Comparison of ENCODE assay signal across 17 mouse cellular contexts in genomic region chr4:151959849-151960512, GRCm38 (mm10). TPM values are rescaled to one million over a fixed set of nuclear protein-coding genes. Genes with fewer than 3 reads are reported as not detected.
DNase-seq lines count a peak whose midpoint lies in the region; ATAC-seq and TF ChIP-seq lines count a peak whose summit lies in the region.
"Had no signal": no experiment of that assay in that cellular context is flagged by ENCODE, and none has a peak within 500 bp of the region (broad histone marks: within the 10 kb centered on the region; RNA-seq: fewer than 3 reads in every experiment).

No protein-coding gene starts in this region.

- 82% methylated on average over 11 of the region's 11 CpGs for WGBS in heart, embryonic 12.5 days
- 83% methylated on average over 11 of the region's 11 CpGs for WGBS in spleen, adult 2 months
- WGBS in liver, embryonic 13.5 days (ENCODE audit: insufficient replicate concordance) = 45% methylated on average over 11 of the region's 11 CpGs

- peaks cover 15% of the 10 kb centered on the region for H3K4me1 ChIP-seq in heart, embryonic 12.5 days (replicated peaks)
- H3K4me1 ChIP-seq in spleen, adult 2 months (ENCODE audit: control insufficient read depth, insufficient read depth, insufficient read length) = peaks cover 14% of the 10 kb centered on the region
- peaks cover 87% of the 10 kb centered on the region for H3K4me1 ChIP-seq in liver, embryonic 13.5 days (replicated peaks)
- H3K4me1 ChIP-seq: limb, embryonic 12.5 days; lung, embryonic 15.5 days had no signal

- no peak for TF ChIP-seq POLR2A in spleen, adult 2 months (IDR thresholded peaks at IDR 0.05; ENCODE audit: low read depth, low read length)

- ATAC-seq in heart, embryonic 12.5 days (ENCODE audit: insufficient number of reproducible peaks, low FRiP score) = no peak
- peak; percentile 19 for ATAC-seq in liver, embryonic 13.5 days (ENCODE audit: low read depth)
- ATAC-seq in inflammation-experienced regulatory T-cells, adult 6 months = no peak

- no peak overlapping the region for H3K4me2 ChIP-seq in heart, embryonic 12.5 days
- H3K4me2 ChIP-seq in liver, embryonic 13.5 days = peak overlapping the region; percentile 58
- H3K4me2 ChIP-seq: limb, embryonic 12.5 days; lung, embryonic 15.5 days had no signal

- H3K27ac ChIP-seq in heart, embryonic 12.5 days (ENCODE audit: poor library complexity, severe bottlenecking) = peak overlapping the region; percentile 24; the same call in 1 of the 2 replicates
- H3K27ac ChIP-seq in spleen, adult 2 months (ENCODE audit: insufficient read depth, low read length) = peak overlapping the region; percentile 36
- peak overlapping the region; percentile 99 for H3K27ac ChIP-seq in liver, embryonic 13.5 days
- H3K27ac ChIP-seq: limb, embryonic 12.5 days; lung, embryonic 15.5 days had no signal

- TF ChIP-seq CTCF in spleen, adult 2 months (IDR thresholded peaks at IDR 0.05; ENCODE audit: extremely low read depth, insufficient read depth, insufficient read length, insufficient replicate concordance) = no peak

- DNase-seq in heart, adult 9 months (ENCODE audit: low spot score in 2 of 2) = no peak
- DNase-seq in spleen, adult 2 months (ENCODE audit: low read depth in 1 of 2, low spot score in 2 of 2) = no peak
- DNase-seq in spleen, adult 18-20 months = no peak
- DNase-seq in liver, embryonic 13.5 days = no peak
- DNase-seq in urinary bladder, postnatal 14 days (ENCODE audit: low spot score) = no peak
- DNase-seq in right cerebral cortex, adult 2 months (ENCODE audit: low spot score in 2 of 2) = no peak
- DNase-seq: cerebellum, adult 11-12 months; cerebellum, postnatal 25 days; gastrocnemius, postnatal 10 days; heart, postnatal 4 days; kidney, adult 9 months; kidney, postnatal 36 days; layer of hippocampus, adult 9-11 months had no signal

- H3K4me3 ChIP-seq in heart, embryonic 12.5 days = no peak overlapping the region
- H3K4me3 ChIP-seq in spleen, adult 2 months (ENCODE audit: extremely low read depth, insufficient read depth, insufficient read length) = no peak overlapping the region
- peak overlapping the region; percentile 6; the same call in 1 of the 2 replicates for H3K4me3 ChIP-seq in liver, embryonic 13.5 days (replicated peaks)
- H3K4me3 ChIP-seq: limb, embryonic 12.5 days; lung, embryonic 15.5 days had no signal

- H3K9ac ChIP-seq in heart, embryonic 12.5 days = no peak overlapping the region
- peak overlapping the region; percentile 74 for H3K9ac ChIP-seq in liver, embryonic 13.5 days
- H3K9ac ChIP-seq: limb, embryonic 12.5 days; lung, embryonic 15.5 days had no signal

- H3K9me3 ChIP-seq in heart, embryonic 12.5 days (replicated peaks) = no peaks in the 10 kb centered on the region
- H3K9me3 ChIP-seq in liver, embryonic 13.5 days (replicated peaks) = no peaks in the 10 kb centered on the region
- H3K9me3 ChIP-seq: limb, embryonic 12.5 days; lung, embryonic 15.5 days had no signal

- no peaks in the 10 kb centered on the region for H3K27me3 ChIP-seq in heart, embryonic 12.5 days (replicated peaks)
- H3K27me3 ChIP-seq in spleen, adult 2 months (ENCODE audit: control insufficient read depth, insufficient read depth, low read length) = no peaks in the 10 kb centered on the region
- H3K27me3 ChIP-seq in liver, embryonic 13.5 days = no peaks in the 10 kb centered on the region
- H3K27me3 ChIP-seq: limb, embryonic 12.5 days; lung, embryonic 15.5 days had no signal

- H3K36me3 ChIP-seq in heart, embryonic 12.5 days = peaks cover 77% of the 10 kb centered on the region
- peaks cover 16% of the 10 kb centered on the region for H3K36me3 ChIP-seq in spleen, adult 2 months (ENCODE audit: control insufficient read depth, insufficient read depth, low read length)
- H3K36me3 ChIP-seq in liver, embryonic 13.5 days = peaks cover 85% of the 10 kb centered on the region

RNA-seq across cellular contexts. Expression of gene Dnajc11, which starts 26.5 kb away (rescaled TPM):
- polyA plus RNA-seq in heart, embryonic 12.5 days (2016; fragmentation: Nextera tagmentation; extraction: Ambion mirVana) = 61.1 and 63.8 TPM in 2 replicates
- 31.6 and 40.9 TPM in 2 replicates for polyA plus RNA-seq in spleen, adult 2 months (2012; rRNA removed)
- polyA plus RNA-seq in liver, embryonic 13.5 days (2015; fragmentation: Nextera tagmentation; extraction: Ambion mirVana) = 58.3 and 66.6 TPM in 2 replicates
- polyA plus RNA-seq in inflammation-experienced regulatory T-cells, adult 6 months (2017; shearing (Covaris generic)) = 10 to 100 TPM; 28.1 to 33.8 (median 33.5) TPM

RNA-seq across cellular contexts. Expression of gene Thap3, which starts 28.8 kb away (rescaled TPM):
- 25.2 and 26.6 TPM in 2 replicates for polyA plus RNA-seq in heart, embryonic 12.5 days (2016; fragmentation: Nextera tagmentation; extraction: Ambion mirVana)
- 46.2 and 53.0 TPM in 2 replicates for polyA plus RNA-seq in spleen, adult 2 months (2012; rRNA removed)
- polyA plus RNA-seq in liver, embryonic 13.5 days (2015; fragmentation: Nextera tagmentation; extraction: Ambion mirVana) = 7.8 and 8.1 TPM in 2 replicates
- polyA plus RNA-seq in inflammation-experienced regulatory T-cells, adult 6 months (2017; shearing (Covaris generic)) = 100 to 1,000 TPM; 107 to 167 (median 117) TPM

RNA-seq across cellular contexts. Expression of gene Phf13, which starts 36.1 kb away (rescaled TPM):
- 26.7 and 27.0 TPM in 2 replicates for polyA plus RNA-seq in heart, embryonic 12.5 days (2016; fragmentation: Nextera tagmentation; extraction: Ambion mirVana)
- 3.8 and 4.2 TPM in 2 replicates for polyA plus RNA-seq in spleen, adult 2 months (2012; rRNA removed)
- polyA plus RNA-seq in liver, embryonic 13.5 days (2015; fragmentation: Nextera tagmentation; extraction: Ambion mirVana) = 5.4 and 6.2 TPM in 2 replicates
- polyA plus RNA-seq in inflammation-experienced regulatory T-cells, adult 6 months (2017; shearing (Covaris generic)) = 1 to 10 TPM; 3.2 to 4.6 (median 4.2) TPM

RNA-seq across cellular contexts. Expression of gene Klhl21, which starts 48.6 kb away (rescaled TPM):
- polyA plus RNA-seq in heart, embryonic 12.5 days (2016; fragmentation: Nextera tagmentation; extraction: Ambion mirVana) = 41.0 and 41.4 TPM in 2 replicates
- 20.1 and 28.4 TPM in 2 replicates for polyA plus RNA-seq in spleen, adult 2 months (2012; rRNA removed)
- polyA plus RNA-seq in liver, embryonic 13.5 days (2015; fragmentation: Nextera tagmentation; extraction: Ambion mirVana) = 6.0 and 6.5 TPM in 2 replicates
- polyA plus RNA-seq in inflammation-experienced regulatory T-cells, adult 6 months (2017; shearing (Covaris generic)) = 1 to 10 TPM; 3.0 to 4.2 (median 3.6) TPM

Comparison
In these comparisons a context has a peak if more than half of its experiments do, and no peak if none do; other contexts are left out.
1. H3K27ac ChIP-seq: peak in every context shown above with its lines; median percentile 99 in liver, embryonic 13.5 days; 36 in spleen, adult 2 months; 24 in heart, embryonic 12.5 days.